Mouse (Mus musculus): ENCODE measurements around the gene Pus10. TPM values are rescaled to one million over a fixed set of nuclear protein-coding genes. Genes with fewer than 3 reads are reported as not detected.
A peak's percentile ranks its signal among the peaks of the same experiment; 100 is the strongest.

The Pus10 gene
- total RNA-seq, 2 experiments from 2014 or later, result 15.5 to 16.9 TPM

DNA sequence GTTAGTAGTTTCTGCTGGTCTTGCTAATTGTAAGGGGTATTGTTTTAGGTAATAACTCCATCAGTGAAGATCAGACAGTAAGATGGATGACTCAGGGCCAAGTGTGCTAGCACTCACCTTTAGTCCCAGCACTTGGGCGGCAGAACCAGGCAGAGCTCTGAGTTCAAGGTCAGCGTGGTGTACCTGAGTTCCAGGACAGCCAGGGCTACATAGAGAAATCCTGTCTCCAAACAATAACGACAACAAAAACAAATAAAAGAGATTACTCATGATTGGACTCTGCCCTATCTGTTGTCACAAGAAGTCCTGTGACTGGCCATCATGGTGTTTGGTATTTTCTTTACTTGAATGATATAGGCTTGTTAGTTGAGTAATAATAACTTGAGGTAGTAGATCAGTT is 36.4 kb downstream of the Pus10 start:
- intact Hi-C loops (cut with DNase I), result no loop called here
- no peak for TF ChIP-seq CTCF (IDR thresholded peaks at IDR 0.05)
- no peak overlapping the region for H3K4me3 ChIP-seq
- no peak overlapping the region for H3K27ac ChIP-seq
- DNase-seq, result no peak

DNA sequence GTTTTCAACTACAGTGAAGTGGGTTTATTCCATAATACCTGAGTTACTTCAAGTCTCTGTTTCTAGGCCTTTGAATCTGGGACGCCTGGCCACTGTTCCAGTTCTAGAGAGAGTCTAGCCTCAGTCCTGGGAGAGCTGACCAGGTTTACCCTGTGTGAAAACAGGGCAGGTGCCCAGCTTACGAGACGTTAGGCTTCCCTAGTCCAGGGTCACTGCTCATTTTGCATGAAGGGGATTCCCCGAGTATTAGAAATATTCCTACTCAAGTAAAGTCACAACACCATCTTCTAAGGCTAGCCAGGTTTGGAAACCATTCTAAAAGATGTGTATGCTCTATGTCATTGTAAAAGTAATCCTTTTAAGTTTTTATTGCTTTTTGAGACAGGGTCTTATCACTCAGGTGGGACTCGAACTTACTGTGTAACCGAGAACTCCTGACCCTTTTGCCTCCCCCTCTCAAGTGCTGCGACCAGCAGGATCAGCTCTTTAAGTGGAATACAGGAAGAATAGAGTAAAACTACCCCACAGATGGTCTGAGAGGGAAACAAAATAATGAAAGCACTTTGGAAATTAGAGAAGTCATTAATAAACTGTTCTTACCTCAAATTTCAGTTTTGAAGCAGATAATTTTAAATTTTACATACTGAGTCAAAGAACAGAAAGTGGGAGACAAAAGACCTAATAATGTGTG is 39.3 kb downstream of the Pus10 start:
- no peak for DNase-seq
- no peak for TF ChIP-seq CTCF (IDR thresholded peaks at IDR 0.05)
- intact Hi-C loops (cut with DNase I), result no loop called here
- Histone ChIP-seq H3K27ac (no peak overlapping the region), H3K4me3 (no peak overlapping the region)

DNA sequence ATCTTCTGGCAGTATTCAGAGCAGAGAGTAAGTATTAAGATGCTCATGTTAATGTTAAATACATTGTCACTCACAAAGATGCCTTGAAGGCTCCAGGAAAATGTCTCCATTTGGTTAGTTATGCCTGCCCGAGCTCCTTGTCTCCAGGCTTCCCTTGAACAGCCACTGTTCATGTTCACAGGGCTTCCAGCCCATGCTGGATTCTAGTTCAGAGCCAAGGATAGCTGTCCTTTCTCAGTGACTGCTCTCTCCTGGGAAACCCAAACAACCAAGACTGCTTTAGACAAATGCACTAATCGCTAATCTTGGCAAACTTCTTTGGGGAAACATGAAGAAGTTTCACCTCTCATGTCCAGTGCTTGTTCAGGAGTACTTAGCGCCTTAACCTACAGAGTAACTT is 46.8 kb downstream of the Pus10 start:
- no peak for TF ChIP-seq CTCF (IDR thresholded peaks at IDR 0.05)
- Histone ChIP-seq H3K4me3 (no peak overlapping the region), H3K27ac (no peak overlapping the region)
- DNase-seq, result no peak
- intact Hi-C loops (cut with DNase I), result no loop called here

DNA sequence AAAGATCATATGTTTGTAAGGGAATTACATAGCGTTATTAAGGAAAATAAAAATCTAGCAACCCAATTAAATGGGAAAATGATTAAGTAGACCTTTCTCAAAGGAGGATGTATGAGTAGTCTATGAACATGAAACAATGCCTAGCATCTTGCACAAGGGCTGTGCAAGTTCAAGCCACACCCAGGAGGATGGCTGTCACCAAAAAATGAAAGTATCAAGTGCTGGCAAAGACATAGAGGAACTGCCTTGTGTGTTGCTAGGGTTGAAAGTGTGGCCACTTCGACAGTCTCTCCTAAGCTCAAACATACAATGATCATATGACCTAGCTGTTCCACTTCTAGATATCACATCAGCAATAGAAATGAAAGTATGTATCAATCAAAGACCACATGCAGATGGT is 53.4 kb downstream of the Pus10 start:
- intact Hi-C loops (cut with DNase I), result no loop called here
- no peak overlapping the region for H3K4me3 ChIP-seq
- no peak overlapping the region for H3K27ac ChIP-seq
- DNase-seq, result no peak
- no peak for TF ChIP-seq CTCF (IDR thresholded peaks at IDR 0.05)

DNA sequence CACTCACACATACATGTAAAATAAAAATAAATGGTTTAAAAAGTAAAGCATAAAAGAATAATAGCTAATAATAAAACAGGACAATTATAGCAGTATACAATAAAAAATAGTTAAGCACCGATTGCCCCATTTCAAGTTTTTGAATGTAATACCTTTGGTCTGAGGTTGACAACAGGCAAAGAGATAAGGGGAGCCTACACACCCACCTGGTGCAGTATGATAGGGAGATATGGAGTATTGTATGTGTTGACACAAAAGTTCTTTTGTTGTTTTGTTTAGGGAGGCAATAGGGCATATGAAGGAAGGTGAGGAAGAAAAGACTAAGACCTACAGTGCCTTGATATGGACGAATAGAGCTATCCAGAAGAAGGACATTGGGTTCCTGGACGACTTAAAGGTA is 54.4 kb downstream of the Pus10 start:
- intact Hi-C loops (cut with DNase I), result no loop called here
- no peak overlapping the region for H3K4me3 ChIP-seq
- H3K27ac ChIP-seq, result no peak overlapping the region
- no peak for TF ChIP-seq CTCF (IDR thresholded peaks at IDR 0.05)
- no peak for DNase-seq

DNA sequence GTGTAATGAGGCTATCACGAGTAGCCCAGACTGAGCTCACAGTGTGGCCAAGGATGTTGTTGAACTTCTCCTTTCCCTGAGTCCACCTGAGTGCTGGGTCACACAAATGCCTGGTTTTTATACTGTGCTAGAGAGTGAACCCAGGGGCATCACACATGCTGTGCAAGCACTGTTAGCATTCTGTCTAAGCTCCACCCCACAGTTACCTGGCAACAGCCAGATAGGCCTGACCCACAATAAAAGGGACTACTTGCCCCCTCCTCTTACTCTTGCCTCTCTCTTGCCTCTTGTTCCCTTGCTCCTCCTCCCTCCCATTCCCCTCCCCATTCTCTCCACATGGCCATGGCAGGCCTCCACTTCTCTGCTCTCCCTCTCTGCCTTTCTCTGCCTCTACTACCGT is 56.9 kb downstream of the Pus10 start:
- TF ChIP-seq CTCF (IDR thresholded peaks at IDR 0.05), result no peak
- H3K4me3 ChIP-seq, result no peak overlapping the region
- DNase-seq, result no peak
- H3K27ac ChIP-seq, result no peak overlapping the region
- intact Hi-C loops (cut with DNase I), result no loop called here

DNA sequence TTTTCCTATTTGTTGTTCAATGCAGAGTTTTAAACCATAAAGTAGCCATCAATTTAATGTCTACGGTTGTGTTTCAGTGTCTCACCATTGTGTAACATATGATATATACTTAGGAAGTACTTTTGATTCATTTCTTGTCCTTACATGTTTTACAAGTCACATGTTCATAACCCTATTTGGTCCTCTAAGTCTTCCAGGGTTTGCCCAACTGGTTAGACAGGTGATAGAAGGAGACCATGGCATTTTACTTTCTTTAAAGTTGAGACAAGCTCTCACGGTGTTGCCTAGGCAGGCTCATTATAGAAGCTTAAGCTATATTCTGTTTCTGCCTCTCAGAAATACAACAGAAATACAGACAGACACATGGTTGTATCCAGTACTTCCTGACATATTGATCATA is 60.4 kb downstream of the Pus10 start:
- TF ChIP-seq CTCF (IDR thresholded peaks at IDR 0.05), result no peak
- DNase-seq, result no peak
- Histone ChIP-seq H3K27ac (no peak overlapping the region), H3K4me3 (no peak overlapping the region)
- intact Hi-C loops (cut with DNase I), result no loop called here

DNA sequence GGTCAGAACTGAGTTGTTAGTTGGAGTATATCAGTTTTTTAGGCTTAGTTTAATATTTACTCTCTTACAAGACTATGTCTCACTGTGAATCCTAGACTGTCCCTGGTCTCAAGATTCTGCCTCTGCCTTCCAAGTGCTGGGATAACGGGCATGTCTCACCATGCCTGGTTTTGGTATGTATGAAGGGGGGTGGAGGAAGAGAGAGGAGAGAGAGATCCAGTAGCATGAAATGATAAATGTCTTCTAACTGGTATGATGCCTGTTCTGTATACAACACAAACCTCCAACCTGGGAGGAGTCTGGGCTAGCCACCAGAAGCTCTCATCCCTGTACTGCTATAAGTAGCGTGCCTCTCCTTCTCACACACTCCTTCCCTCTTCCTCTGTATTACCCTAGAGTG is 61.0 kb downstream of the Pus10 start:
- no peak overlapping the region for H3K4me3 ChIP-seq
- intact Hi-C loops (cut with DNase I), result no loop called here

DNA sequence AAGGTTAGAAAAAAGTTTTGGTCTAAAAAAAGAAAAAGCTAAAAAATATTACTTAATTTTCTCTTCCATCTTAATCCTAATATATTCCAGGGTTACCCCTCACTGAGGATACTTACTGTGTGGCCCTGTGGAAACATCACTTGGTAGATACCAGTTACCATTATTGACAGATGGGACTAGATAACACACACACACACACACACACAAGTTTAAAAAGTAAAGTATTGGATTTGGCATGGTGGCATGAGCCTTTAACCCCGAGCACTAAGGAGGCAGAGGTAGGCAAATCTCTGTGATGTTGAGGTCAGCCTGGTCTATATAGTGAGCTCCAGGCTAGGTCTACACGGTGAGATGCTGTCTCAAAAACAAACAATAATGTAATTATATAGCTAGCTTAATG is 62.7 kb downstream of the Pus10 start:
- Histone ChIP-seq H3K27ac (no peak overlapping the region), H3K4me3 (no peak overlapping the region)
- intact Hi-C loops (cut with DNase I), result no loop called here
- TF ChIP-seq CTCF (IDR thresholded peaks at IDR 0.05), result no peak
- DNase-seq, result no peak

More for the DNA sequence above, 61.0 kb downstream of the Pus10 start:
- no peak for TF ChIP-seq CTCF (IDR thresholded peaks at IDR 0.05)
- H3K27ac ChIP-seq, result no peak overlapping the region
- DNase-seq, result no peak

DNA sequence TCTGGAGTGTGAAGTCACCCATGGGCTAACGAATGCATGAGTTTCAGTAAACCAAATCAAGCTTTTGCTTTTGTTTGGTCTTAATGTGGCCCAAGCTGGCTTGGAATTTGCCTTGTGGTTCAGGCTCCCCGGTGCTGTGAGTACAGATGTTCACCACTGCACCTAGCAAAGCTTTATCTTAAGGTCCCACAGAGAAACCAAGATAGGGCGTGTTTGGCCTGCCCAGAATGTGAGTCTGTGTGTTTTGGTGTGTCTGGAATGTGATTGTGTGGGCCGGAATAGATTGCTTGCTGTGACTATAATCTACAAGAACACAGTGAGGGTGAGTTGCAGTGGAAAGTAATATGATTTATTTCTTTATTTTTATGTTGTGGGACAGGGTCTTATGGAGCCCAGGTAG is 64.6 kb downstream of the Pus10 start:
- no peak for DNase-seq
- H3K4me3 ChIP-seq, result no peak overlapping the region
- no peak for TF ChIP-seq CTCF (IDR thresholded peaks at IDR 0.05)
- intact Hi-C loops (cut with DNase I), result no loop called here
- no peak overlapping the region for H3K27ac ChIP-seq

DNA sequence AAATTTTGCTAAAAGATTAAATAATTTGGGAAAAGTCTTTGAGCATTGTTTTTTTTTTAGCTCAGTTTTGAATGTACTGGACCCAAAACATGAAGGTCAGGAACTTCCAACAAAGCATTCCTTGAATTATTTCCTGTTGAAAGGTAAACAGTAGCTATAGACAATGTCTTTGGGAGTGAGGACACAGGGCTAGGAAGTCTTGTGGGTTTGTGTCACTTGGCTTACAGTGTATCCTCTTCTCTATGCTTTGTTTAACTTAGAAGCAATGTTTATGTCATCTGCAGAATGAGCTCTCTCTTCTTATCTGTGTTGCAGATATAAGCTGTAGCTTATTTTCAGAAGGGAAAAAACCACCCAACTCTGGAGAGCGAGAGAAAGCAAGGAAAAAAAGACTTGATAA is 67.4 kb downstream of the Pus10 start:
- no peak for TF ChIP-seq CTCF (IDR thresholded peaks at IDR 0.05)
- no peak for DNase-seq
- intact Hi-C loops (cut with DNase I), result no loop called here

DNA sequence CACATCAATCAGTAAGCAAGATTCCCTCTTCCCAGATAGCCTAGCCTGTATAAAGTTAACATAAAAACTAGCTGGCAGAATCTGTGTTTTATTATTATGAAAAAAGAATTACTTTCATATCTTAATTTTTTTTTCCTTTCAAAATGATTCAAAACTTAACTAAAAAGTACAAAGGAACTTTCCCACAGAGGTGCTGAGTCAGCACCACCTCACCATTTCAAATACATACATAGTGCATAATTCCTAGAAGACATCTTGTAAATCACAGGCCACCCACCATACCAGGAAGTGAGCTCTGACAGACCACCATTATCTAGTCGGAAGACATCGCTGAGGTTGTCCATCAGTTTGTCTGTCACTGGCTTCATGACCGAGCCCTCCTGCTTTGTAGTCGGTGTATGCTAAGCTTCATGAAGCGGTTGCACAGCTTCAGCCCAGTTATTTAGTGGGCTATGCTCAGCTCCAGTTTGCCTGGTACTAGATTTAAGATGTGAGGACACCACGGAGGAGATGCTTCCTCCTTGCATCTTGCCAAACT is 69.3 kb downstream of the Pus10 start:
- H3K4me3 ChIP-seq, result no peak overlapping the region
- no peak for DNase-seq
- no peak for TF ChIP-seq CTCF (IDR thresholded peaks at IDR 0.05)
- intact Hi-C loops (cut with DNase I), result no loop called here
- peak overlapping the region; percentile 21; the same call in 1 of the 2 replicates for H3K27ac ChIP-seq

More for the DNA sequence above, 67.4 kb downstream of the Pus10 start:
- H3K4me3 ChIP-seq, result no peak overlapping the region
- no peak overlapping the region for H3K27ac ChIP-seq

DNA sequence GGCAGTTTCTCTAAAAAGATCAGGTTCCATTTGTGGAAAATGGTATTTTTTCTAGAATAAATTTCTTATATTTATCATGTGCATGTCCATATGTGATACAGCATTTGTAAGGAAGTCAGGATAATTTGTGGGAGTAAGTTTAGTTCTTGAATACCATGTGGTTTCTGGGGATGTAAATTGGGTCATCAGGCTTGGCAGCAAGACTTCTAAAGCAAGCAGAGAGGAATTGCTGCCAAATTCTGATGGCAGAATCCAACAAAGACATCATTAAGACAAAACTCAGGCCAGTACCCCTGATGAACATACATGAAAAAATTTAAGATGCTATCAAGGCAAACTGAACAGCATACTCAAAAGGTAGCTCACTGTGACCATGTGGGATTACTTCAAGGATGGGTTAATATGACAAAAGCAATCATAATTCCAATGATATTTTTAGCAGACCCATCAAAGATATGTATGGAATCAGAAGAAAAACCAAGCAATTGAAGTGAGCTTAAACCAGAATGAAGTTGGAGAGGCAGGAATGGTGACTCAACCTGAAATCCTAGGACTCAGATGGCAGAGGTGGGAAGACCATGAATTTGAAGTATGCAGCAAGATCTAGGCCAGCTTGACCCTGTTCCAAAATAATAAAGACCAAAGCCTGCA is 70.5 kb downstream of the Pus10 start:
- H3K4me3 ChIP-seq, result no peak overlapping the region
- no peak for TF ChIP-seq CTCF (IDR thresholded peaks at IDR 0.05)
- no peak for DNase-seq
- H3K27ac ChIP-seq, result no peak overlapping the region
- intact Hi-C loops (cut with DNase I), result no loop called here

DNA sequence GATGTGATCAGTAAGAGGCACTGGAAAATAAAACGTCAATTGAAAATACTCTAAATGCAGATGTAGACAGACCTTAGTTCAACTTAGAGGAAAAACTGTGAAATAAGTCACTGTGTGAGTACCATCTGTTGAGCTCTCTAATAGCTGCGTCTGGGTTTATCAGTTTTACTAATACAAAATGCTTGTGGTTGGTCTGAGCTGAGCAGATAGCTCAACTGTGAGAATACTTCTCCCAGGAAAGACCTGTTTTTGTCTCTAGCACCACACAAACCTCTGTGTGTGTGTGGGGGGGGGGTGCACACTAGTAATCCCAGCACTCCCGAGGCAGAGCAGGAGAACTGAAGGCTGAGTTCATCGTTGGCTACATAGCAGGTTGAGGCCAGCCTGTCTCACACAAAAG is 75.4 kb downstream of the Pus10 start:
- DNase-seq, result no peak
- intact Hi-C loops (cut with DNase I), result no loop called here
- TF ChIP-seq CTCF (IDR thresholded peaks at IDR 0.05), result no peak
- no peak overlapping the region for H3K4me3 ChIP-seq
- no peak overlapping the region for H3K27ac ChIP-seq
